Mouse (Mus musculus) cerebellum, adult 2 months (tissue): ENCODE measurements around the gene Slc7a11. TPM values are rescaled to one million over a fixed set of nuclear protein-coding genes. Genes with fewer than 3 reads are reported as not detected.

ENCODE experiments used
- DNase-seq, 2 experiments: peaks; one replicate each; pipeline ENCODE4 v3.0.0; 2021
- H3K27ac ChIP-seq: fragments of 200-500 bp; 2 replicates; pipeline ENCODE4 v1.5.1; 2012; ENCODE audit warnings: low read length, control low read depth, inconsistent platforms; ENCODE audit not compliant: insufficient read depth
- H3K27me3 ChIP-seq: fragments of 200-500 bp; 2 replicates; pipeline ENCODE4 v1.6.1; 2012; ENCODE audit warnings: inconsistent platforms, mild to moderate bottlenecking, low read length, moderate library complexity; ENCODE audit not compliant: control insufficient read depth, insufficient read depth
- H3K4me1 ChIP-seq: fragments of 200-500 bp; 2 replicates; pipeline ENCODE4 v1.6.1; 2011; ENCODE audit warnings: low read length; ENCODE audit not compliant: control insufficient read depth, insufficient read depth
- H3K4me3 ChIP-seq: fragments of 200-500 bp; replicated peaks from 2 replicates; pipeline ENCODE3; 2011; ENCODE audit warnings: mild to moderate bottlenecking, low read depth, low read length, control low read depth; ENCODE audit not compliant: insufficient read depth
- CTCF ChIP-seq: fragments of 200-500 bp; IDR thresholded peaks from 2 replicates; pipeline ENCODE4 v1.5.1; 2011; ENCODE audit warnings: low read depth, mild to moderate bottlenecking, control low read depth, low read length, moderate library complexity, borderline replicate concordance; ENCODE audit not compliant: insufficient read depth
- POLR2A ChIP-seq: fragments of 200-500 bp; IDR thresholded peaks from 2 replicates; pipeline ENCODE4 v1.6.1; 2011; ENCODE audit warnings: low read length, control low read depth, borderline replicate concordance; ENCODE audit not compliant: insufficient read depth
- WGBS: fragments of 180-500 bp; shearing (Covaris S2); methylation state at CpG from one replicate; pipeline ENCODE4 v1.1.7; 2018; 5-methylcytosine and 5-hydroxymethylcytosine counted together
- polyA plus RNA-seq: library from polyadenylated mRNA; depleted of rRNA; stranded (reverse); fragments of >200 nt; gene quantifications from 2 replicates; pipeline ENCODE4 v1.2.3, GENCODE M21; 2012

Slc7a11 gene
- polyA plus RNA-seq, 1 experiment: 5.7 TPM

- H3K4me1 ChIP-seq: no peaks in the 10 kb centered on the region
- DNase-seq: no peak
- no peaks in the 10 kb centered on the region for H3K27me3 ChIP-seq
- WGBS: 64% methylated on average over 3 of the region's 3 CpGs
- TF ChIP-seq POLR2A (no peak), CTCF (no peak)
- H3K4me3 ChIP-seq: no peak overlapping the region
- H3K27ac ChIP-seq: no peak overlapping the region
These were observed 410.1 kb downstream of the Slc7a11 start for GRCm38 (mm10) chr3:50033325-50033724.

GRCm38 (mm10) chr3:50026039-50026438 lies 417.4 kb downstream of the Slc7a11 start:
- 75% methylated on average over 5 of the region's 5 CpGs for WGBS

GRCm38 (mm10) chr3:50014396-50014795 lies 429.0 kb downstream of the Slc7a11 start:
- no peak overlapping the region for H3K4me3 ChIP-seq
- H3K27me3 ChIP-seq: no peaks in the 10 kb centered on the region
- no peaks in the 10 kb centered on the region for H3K4me1 ChIP-seq
- DNase-seq: peak; percentile 17 to 57
- TF ChIP-seq POLR2A (no peak), CTCF (no peak)
- no peak overlapping the region for H3K27ac ChIP-seq
- WGBS: 3% methylated on average over 4 of the region's 4 CpGs

More at GRCm38 (mm10) chr3:50026039-50026438, 417.4 kb downstream of the Slc7a11 start:
- H3K27me3 ChIP-seq: no peaks in the 10 kb centered on the region; the same call in 1 of the 2 replicates
- DNase-seq: no peak
- H3K4me3 ChIP-seq: no peak overlapping the region
- no peaks in the 10 kb centered on the region for H3K4me1 ChIP-seq
- no peak overlapping the region for H3K27ac ChIP-seq
- TF ChIP-seq POLR2A (no peak), CTCF (no peak)

- Histone ChIP-seq H3K4me1 (no peaks in the 10 kb centered on the region), H3K4me3 (no peak overlapping the region), H3K27me3 (no peaks in the 10 kb centered on the region), H3K27ac (no peak overlapping the region)
- DNase-seq: no peak
- TF ChIP-seq POLR2A: no peak
- TF ChIP-seq CTCF: no peak
- WGBS: 64% methylated on average over 3 of the region's 3 CpGs
These were observed 431.4 kb downstream of the Slc7a11 start for GRCm38 (mm10) chr3:50012012-50012411.

DNA sequence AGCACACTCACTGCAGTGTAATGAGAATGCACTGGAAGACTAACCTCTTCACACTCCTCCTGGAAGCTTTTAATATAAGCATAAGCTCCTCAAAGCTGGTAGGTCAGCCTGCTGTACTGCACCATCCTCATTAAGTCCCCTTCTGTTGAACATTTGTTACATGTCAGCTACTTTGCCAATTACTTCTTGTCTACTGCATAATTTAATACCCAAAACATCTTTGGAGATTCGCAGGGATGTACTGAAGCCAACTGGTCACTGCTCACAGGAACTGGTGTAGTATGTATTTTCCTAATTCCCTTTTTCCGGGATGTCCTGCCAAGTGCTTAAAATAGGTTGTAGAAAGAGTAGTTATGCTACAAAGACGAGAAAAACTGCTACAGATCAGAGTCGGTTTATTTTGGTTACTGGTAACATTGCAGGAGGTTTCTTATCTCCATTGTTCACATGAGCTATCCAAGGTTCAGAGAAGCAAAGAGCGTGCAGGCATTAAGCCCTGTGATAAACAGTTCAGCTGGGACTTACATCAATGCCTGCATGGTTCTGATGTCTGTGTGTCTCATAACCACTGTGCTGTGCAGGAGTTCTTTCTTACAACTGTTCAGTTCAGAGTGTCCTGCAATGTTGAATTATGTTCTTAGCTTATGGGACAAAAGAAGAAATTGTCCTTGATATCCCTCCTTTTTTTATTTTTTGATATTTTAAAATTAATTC lies 439.3 kb downstream of the Slc7a11 start:
- no peaks in the 10 kb centered on the region for H3K4me1 ChIP-seq
- TF ChIP-seq POLR2A (no peak), CTCF (no peak)
- WGBS: 13% methylated on average over 5 of the region's 5 CpGs
- H3K27ac ChIP-seq: no peak overlapping the region
- H3K4me3 ChIP-seq: no peak overlapping the region
- no peaks in the 10 kb centered on the region; the same call in 1 of the 2 replicates for H3K27me3 ChIP-seq
- DNase-seq: no peak

GRCm38 (mm10) chr3:50002067-50002466 lies 441.3 kb downstream of the Slc7a11 start:
- Histone ChIP-seq H3K4me1 (no peaks in the 10 kb centered on the region), H3K4me3 (no peak overlapping the region), H3K27me3 (no peaks in the 10 kb centered on the region; the same call in 1 of the 2 replicates), H3K27ac (no peak overlapping the region)
- TF ChIP-seq POLR2A: no peak
- no peak for TF ChIP-seq CTCF
- no peak for DNase-seq

GRCm38 (mm10) chr3:50001635-50002034 lies 441.8 kb downstream of the Slc7a11 start:
- Histone ChIP-seq H3K4me1 (no peaks in the 10 kb centered on the region), H3K27me3 (no peaks in the 10 kb centered on the region; the same call in 1 of the 2 replicates), H3K27ac (no peak overlapping the region), H3K4me3 (no peak overlapping the region)
- TF ChIP-seq CTCF (no peak), POLR2A (no peak)
- DNase-seq: no peak
- 91% methylated on average over 1 of the region's 1 CpGs for WGBS

GRCm38 (mm10) chr3:49992891-49993290 lies 450.5 kb downstream of the Slc7a11 start:
- WGBS: 9% methylated on average over 1 of the region's 1 CpGs
- Histone ChIP-seq H3K27me3 (no peaks in the 10 kb centered on the region), H3K27ac (no peak overlapping the region), H3K4me3 (no peak overlapping the region), H3K4me1 (no peaks in the 10 kb centered on the region)
- no peak for DNase-seq
- no peak for TF ChIP-seq CTCF
- TF ChIP-seq POLR2A: no peak
